Mouse (Mus musculus) testis, adult 2 months (tissue): ENCODE results near the gene Tspo.

Source experiments
- CTCF ChIP-seq: fragments of 200-500 bp; IDR thresholded peaks from 2 replicates; pipeline ENCODE4 v1.5.1; 2012; ENCODE audit warnings: low read depth, mild to moderate bottlenecking, inconsistent platforms, low read length, moderate library complexity; ENCODE audit not compliant: control insufficient read depth, insufficient read depth, insufficient replicate concordance
- POLR2A ChIP-seq: fragments of 200-500 bp; IDR thresholded peaks from 2 replicates; pipeline ENCODE4 v1.6.1; 2012; ENCODE audit warnings: low read depth, mild to moderate bottlenecking, inconsistent platforms, low read length, moderate library complexity; ENCODE audit not compliant: control insufficient read depth

GRCm38 (mm10) chr15:83592260-83593188 is 29.1 kb downstream of the Tspo start:
- TF ChIP-seq CTCF, result no peak
- TF ChIP-seq POLR2A, result no peak
